Mouse (Mus musculus) hindbrain, embryonic 10.5 days (tissue): Measurements from ENCODE around the gene Slc25a45. TPM values are rescaled to one million over a fixed set of nuclear protein-coding genes. Genes with fewer than 3 reads are reported as not detected.

Experiments
- polyA plus RNA-seq: library from polyadenylated mRNA; unstranded; fragments of >200 nt; fragmentation: Nextera tagmentation; extraction: Ambion mirVana; gene quantifications from 2 replicates; pipeline ENCODE4 v1.2.1, GENCODE M21; 2016

Gene Slc25a45
- polyA plus RNA-seq, 1 experiment from 2014 or later = 2.8 TPM

Other genes starting within 250 kb of the Slc25a45 start
- gene Rela, start 240.3 kb upstream of the Slc25a45 start, polyA plus RNA-seq = 27.8 and 36.0 TPM in 2 replicates
- 27.5 and 27.6 TPM in 2 replicates for gene Sipa1, start 214.1 kb upstream of the Slc25a45 start, polyA plus RNA-seq
- gene Map3k11, start 189.1 kb upstream of the Slc25a45 start, polyA plus RNA-seq = 34.1 and 35.1 TPM in 2 replicates
- gene Pcnx3, start 188.9 kb upstream of the Slc25a45 start, polyA plus RNA-seq = 27.3 and 30.8 TPM in 2 replicates
- 0.16 and 0.21 TPM in 2 replicates for gene Kcnk7, start 173.4 kb upstream of the Slc25a45 start, polyA plus RNA-seq
- gene Ehbp1l1, start 151.5 kb upstream of the Slc25a45 start, polyA plus RNA-seq = 9.7 and 10.1 TPM in 2 replicates
- 149 and 192 TPM in 2 replicates for gene Fam89b, start 148.2 kb upstream of the Slc25a45 start, polyA plus RNA-seq
- 2.7 and 6.9 TPM in 2 replicates for gene Ltbp3, start 136.9 kb upstream of the Slc25a45 start, polyA plus RNA-seq
- gene Scyl1, start 106.4 kb upstream of the Slc25a45 start, polyA plus RNA-seq = 68.2 and 69.5 TPM in 2 replicates
- 37.2 and 37.8 TPM in 2 replicates for gene Frmd8, start 2.5 kb upstream of the Slc25a45 start, polyA plus RNA-seq
- 9.9 and 11.3 TPM in 2 replicates for gene Tigd3, start 16.3 kb downstream of the Slc25a45 start, polyA plus RNA-seq
- 225 TPM in 2 replicates for gene Dpf2, start 35.2 kb downstream of the Slc25a45 start, polyA plus RNA-seq
- 2.0 and 2.9 TPM in 2 replicates for gene Cdc42ep2, start 47.0 kb downstream of the Slc25a45 start, polyA plus RNA-seq
- gene Pola2, start 86.4 kb downstream of the Slc25a45 start, polyA plus RNA-seq = 83.7 and 110 TPM in 2 replicates
- not detected in 2 replicates for gene Slc22a20, start 108.3 kb downstream of the Slc25a45 start, polyA plus RNA-seq
- 5.9 and 6.5 TPM in 2 replicates for gene Capn1, start 138.1 kb downstream of the Slc25a45 start, polyA plus RNA-seq
- 37.0 and 39.2 TPM in 2 replicates for gene Syvn1, start 168.8 kb downstream of the Slc25a45 start, polyA plus RNA-seq
- 77.8 and 81.7 TPM in 2 replicates for gene Mrpl49, start 180.0 kb downstream of the Slc25a45 start, polyA plus RNA-seq
- gene Fau, start 180.0 kb downstream of the Slc25a45 start, polyA plus RNA-seq = 764 and 815 TPM in 2 replicates
- gene Znhit2, start 183.4 kb downstream of the Slc25a45 start, polyA plus RNA-seq = 38.3 and 41.9 TPM in 2 replicates
- gene Tm7sf2, start 190.6 kb downstream of the Slc25a45 start, polyA plus RNA-seq = 37.2 and 41.3 TPM in 2 replicates
- gene Vps51, start 199.4 kb downstream of the Slc25a45 start, polyA plus RNA-seq = 70.2 and 74.9 TPM in 2 replicates
- not detected in 2 replicates for gene Tmem262, start 202.2 kb downstream of the Slc25a45 start, polyA plus RNA-seq
- 2.4 and 2.6 TPM in 2 replicates for gene Gm28374, start 204.4 kb downstream of the Slc25a45 start, polyA plus RNA-seq
- gene Zfpl1, start 207.1 kb downstream of the Slc25a45 start, polyA plus RNA-seq = 79.2 and 87.1 TPM in 2 replicates
- gene Cdca5, start 207.2 kb downstream of the Slc25a45 start, polyA plus RNA-seq = 57.7 and 65.4 TPM in 2 replicates
- gene AC131692.1, start 216.6 kb downstream of the Slc25a45 start, polyA plus RNA-seq = 0.38 and 0.83 TPM in 2 replicates
- 0.64 and 0.90 TPM in 2 replicates for gene Naaladl1, start 228.0 kb downstream of the Slc25a45 start, polyA plus RNA-seq
- gene Sac3d1, start 240.8 kb downstream of the Slc25a45 start, polyA plus RNA-seq = 70.0 and 70.1 TPM in 2 replicates